Mouse (Mus musculus) myocyte (in vitro differentiated cells): Measurements from ENCODE around the gene Dohh.

ENCODE experiments used
- MAX ChIP-seq: IDR thresholded peaks from one replicate; pipeline ENCODE4 v1.6.1; 2011; ENCODE audit warnings: low read depth, mild to moderate bottlenecking, control low read depth
- MYOD1 ChIP-seq, 3 experiments: IDR thresholded peaks; one replicate each; pipeline ENCODE4 v1.6.1; 2011; ENCODE audit warnings: control low read depth in 2 of 3, low read depth in 2 of 3, mild to moderate bottlenecking in 2 of 3, moderate library complexity in 1 of 3; ENCODE audit not compliant: insufficient read length in 2 of 3, control insufficient read depth in 1 of 3
- POLR2A ChIP-seq: IDR thresholded peaks from one replicate; pipeline ENCODE4 v1.6.1; 2011; ENCODE audit warnings: low read depth, mild to moderate bottlenecking, control low read depth, moderate library complexity; ENCODE audit not compliant: insufficient read length
- SRF ChIP-seq: IDR thresholded peaks from one replicate; pipeline ENCODE4 v1.6.1; 2011; ENCODE audit warnings: low read depth; ENCODE audit not compliant: control insufficient read depth, insufficient read length
- TCF12 ChIP-seq: IDR thresholded peaks from one replicate; pipeline ENCODE4 v1.6.1; 2011; ENCODE audit warnings: mild to moderate bottlenecking, control low read depth; ENCODE audit not compliant: poor library complexity, insufficient read depth, severe bottlenecking
- TCF3 ChIP-seq: IDR thresholded peaks from one replicate; pipeline ENCODE4 v1.6.1; 2011; ENCODE audit warnings: low read depth, control low read depth; ENCODE audit not compliant: insufficient read length
- USF1 ChIP-seq: IDR thresholded peaks from one replicate; pipeline ENCODE4 v1.6.1; 2011; ENCODE audit warnings: low read depth, mild to moderate bottlenecking, control low read depth, moderate library complexity

GRCm38 (mm10) chr10:81427804-81428506, 43.7 kb downstream of the Dohh start:
- TF ChIP-seq POLR2A: no peak
- no peak for TF ChIP-seq TCF3
- TF ChIP-seq MAX: no peak
- TF ChIP-seq TCF12: no peak
- no peak for TF ChIP-seq SRF
- peak in 1 of 3 experiments; percentile 51 for TF ChIP-seq MYOD1 (IDR thresholded peaks at IDR 0.05; ENCODE audit: control insufficient read depth in 1 of 3, insufficient read length in 2 of 3, low read depth in 2 of 3)
- no peak for TF ChIP-seq USF1
